Mouse (Mus musculus) A20 (cell line): ENCODE measurements around the gene Clmn.
A peak's percentile ranks its signal among the peaks of the same experiment; 100 is the strongest.

Source experiments
- DNase-seq: peaks from one replicate; pipeline ENCODE4 v3.0.0-alpha.2; 2011; ENCODE audit warnings: low read depth, low spot score

Clmn gene

GRCm38 (mm10) chr12:104879577-104879989 is 14.7 kb upstream of the Clmn start:
- no peak for DNase-seq

DNA sequence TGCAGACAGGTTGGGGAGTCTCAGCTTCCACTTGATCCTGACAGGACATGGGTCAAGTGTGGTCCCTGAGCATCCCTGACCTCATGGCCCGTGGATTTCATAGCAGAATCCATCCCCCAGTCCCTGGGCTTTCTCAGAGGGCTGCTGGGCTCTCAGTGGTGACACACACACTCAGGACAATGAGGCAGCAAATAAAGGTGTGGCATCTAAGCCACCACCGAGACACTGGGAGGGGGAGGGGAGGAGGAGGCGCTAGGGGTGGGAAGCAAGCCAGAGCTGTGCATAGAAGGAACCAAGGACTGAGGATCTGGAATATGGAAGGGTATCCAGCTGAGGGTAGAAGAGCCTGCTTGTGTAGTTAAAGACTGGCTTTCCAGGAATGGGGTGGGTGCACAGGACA is 11.2 kb upstream of the Clmn start:
- no peak for DNase-seq

DNA sequence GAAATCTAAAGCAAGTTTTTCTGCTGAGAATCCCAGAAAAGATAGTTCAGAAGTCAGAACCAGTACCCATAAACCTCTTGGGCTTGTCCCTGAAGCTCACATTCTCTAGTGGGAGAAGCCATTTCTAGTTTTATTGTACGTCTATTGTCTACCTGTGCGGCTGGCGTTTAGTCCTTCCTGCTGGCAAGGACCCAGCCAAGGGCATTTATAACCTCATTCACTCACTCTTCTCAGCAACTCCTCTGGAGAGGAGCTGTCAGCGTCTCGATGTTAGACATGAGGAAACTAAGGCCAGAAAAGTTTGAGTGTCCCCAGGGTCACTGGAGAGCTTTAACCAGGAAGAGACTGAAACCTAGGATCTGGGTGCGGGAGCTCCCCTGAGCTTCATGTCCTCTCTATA is 7.1 kb upstream of the Clmn start:
- DNase-seq, result no peak

GRCm38 (mm10) chr12:104869737-104870136 is 4.9 kb upstream of the Clmn start:
- no peak for DNase-seq

DNA sequence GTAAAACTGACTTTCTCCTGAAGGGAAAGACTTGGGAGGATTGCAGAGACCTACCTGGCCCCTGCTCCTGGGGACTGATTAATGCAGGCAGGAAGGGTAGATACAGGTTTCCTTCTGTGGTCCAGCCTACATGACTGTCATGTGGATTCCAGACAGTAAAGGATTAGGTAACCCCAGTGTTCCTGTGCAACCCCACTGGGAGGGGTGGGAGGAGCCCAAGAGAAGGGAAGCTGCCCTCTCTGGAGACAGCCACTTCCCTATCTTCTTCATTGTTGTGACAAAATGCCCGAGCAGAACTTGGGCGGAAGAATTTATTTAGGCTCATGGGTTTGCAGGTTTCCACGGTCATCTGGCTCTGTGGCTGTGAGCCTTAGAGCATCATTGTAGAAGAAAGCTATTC is 3.6 kb upstream of the Clmn start:
- DNase-seq, result no peak

DNA sequence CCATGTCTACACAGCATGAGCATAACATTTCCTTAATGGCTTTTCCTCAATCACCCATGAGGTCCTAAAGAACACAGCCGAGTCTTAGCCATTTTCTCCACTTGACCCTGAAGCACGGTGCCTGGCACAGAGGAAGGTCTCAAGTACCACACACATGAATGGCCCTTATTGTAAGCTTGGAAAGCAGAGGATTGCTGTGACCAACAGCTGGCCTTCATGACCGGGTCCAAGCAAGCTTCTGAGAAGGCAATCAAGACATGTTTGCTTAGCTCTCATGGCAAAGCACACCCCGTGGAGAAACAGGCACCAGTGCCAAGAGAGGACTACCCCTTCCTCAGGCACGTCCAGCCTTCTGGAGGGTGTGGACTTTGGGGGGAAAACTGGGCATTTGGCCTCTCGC is 3.0 kb upstream of the Clmn start:
- DNase-seq, result no peak

GRCm38 (mm10) chr12:104865166-104865535 is 275 bp upstream of the Clmn start:
- no peak for DNase-seq

GRCm38 (mm10) chr12:104863653-104864052 is 1.2 kb downstream of the Clmn start:
- no peak for DNase-seq

- DNase-seq, result no peak
Measured at GRCm38 (mm10) chr12:104859140-104859539, 5.7 kb downstream of the Clmn start.

- DNase-seq, result no peak
Measured at GRCm38 (mm10) chr12:104858732-104859131, 6.1 kb downstream of the Clmn start.

DNA sequence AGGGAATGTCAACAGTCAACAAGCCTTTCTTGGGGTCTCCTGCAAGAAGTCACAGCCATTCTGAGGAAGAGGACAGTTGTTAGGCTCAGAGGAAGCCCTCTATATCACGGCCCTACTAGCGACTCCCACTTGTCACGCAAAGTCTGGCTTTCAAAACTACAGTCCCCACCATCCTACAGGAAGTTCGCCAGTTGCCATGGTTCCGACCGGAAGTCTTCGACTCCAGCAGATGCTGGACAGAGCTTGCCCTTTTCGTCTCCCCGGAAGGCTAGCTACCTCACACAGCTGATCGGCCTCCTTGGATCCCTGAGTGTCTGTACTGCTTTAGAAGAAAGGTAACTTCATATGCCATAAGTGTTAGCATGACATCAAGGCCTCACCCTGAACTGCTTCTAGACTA is 7.3 kb downstream of the Clmn start:
- no peak for DNase-seq

DNA sequence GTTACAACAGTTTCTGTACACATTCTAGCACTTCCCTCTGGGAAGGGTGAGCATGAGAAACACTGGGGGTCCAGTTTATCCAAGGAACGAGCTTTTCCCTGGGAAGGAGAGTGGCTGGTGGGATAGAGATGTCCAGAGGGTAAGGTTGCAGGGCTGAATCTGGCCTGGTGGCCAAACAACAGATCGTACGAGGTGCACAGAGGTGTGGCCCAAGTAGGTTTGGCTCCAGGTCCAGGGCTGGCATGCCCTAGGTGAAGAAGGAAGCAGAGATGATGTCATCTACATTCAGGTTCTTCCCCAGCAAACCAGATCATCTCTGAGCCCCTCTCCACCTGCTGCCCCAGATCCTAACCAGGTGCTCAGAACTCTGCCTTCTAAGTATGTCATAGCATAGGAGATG is 8.3 kb downstream of the Clmn start:
- DNase-seq, result no peak

DNA sequence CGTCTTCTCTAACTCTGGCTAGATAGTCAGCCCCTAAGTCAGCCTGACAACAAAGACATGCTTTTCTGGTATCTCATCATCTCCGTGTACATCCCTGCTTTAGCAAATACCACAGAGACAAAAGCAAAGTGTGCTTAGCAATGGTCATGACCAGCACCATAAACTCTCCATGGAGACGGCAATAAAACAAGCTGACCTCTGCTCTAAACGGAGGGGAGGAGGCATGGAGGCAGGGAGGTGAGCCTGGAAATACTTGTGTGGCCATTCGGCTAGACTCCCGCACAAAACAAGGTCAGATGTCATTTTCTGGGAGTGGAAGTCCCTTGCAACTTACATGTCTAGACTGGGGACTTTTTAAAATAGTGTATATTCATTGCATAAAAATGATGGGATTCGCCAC is 9.3 kb downstream of the Clmn start:
- no peak for DNase-seq

DNA sequence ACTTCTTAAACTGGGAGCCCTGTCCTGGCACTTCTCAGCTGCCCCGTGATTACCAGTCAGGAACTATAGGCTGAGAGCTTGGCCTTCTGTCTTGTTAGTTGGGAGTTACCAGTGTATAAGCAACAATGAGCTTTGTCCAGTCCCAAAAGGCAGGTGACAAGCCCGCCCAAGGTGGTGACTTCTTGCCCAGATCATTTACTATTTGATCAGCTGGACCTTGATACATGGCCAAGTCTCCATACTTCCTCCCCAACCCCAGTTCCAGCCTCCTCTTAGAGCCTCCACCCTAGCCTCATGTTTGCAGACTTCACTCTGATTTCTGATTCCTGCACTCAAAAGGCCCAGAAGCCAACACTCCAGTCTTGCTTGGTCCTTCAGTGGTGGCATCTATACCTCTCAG is 10.1 kb downstream of the Clmn start:
- DNase-seq, result no peak

DNA sequence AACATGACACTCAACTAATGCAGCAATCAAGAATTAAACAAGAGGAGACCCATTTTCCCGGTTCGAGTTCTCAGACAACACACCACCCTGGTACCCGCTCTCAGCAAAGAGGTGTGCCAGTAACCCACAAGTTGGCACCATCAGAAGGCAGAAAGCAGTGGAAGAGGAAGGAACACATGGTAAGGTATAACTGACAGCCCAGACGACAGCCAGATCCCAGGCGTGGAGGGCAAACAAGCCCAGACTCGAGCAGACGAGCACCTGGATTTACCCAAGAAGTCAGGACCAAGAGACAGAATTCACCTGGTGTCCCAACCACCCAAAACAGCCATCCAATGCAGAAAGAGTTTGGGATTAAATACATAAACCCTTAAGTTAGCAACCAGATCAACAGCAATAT is 11.5 kb downstream of the Clmn start:
- DNase-seq, result no peak

DNA sequence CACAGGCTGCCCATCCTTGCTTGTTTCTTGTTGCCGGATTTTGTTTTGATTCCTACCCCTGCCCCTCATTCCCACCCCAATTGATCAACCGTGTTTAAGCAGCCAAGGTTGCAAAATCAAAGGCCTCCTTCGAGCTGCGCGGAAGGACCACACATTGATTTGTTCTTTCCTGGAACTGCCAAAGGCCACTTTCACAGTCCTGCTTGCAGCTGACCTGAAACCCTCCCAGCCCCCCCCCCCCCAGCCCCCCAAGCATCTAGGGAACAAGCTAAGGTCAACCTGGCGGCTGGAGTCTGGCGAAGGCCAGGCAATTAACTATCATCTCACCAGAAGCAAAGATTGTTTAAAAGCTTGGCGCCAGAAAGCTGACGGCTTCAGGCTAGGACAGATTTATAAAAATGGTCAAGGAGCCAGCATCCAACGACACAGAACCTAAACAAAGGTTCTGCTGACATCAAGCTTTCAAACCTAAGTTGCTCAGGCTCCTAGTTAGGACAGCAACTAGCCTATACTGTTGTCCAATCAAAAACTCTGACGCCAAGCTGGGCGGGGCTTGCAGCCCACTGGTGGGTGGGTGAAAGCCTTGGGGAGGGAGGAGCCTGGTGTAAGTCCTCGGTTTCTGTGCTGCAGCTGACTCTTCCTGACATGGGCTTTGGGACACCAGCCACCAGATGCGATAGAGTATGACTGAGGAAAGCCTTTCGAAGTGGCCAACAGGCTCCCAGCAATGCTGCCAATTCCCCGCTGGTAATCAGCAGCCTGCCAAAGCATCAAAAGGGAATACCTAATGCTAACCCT is 13.0 kb downstream of the Clmn start:
- no peak for DNase-seq

GRCm38 (mm10) chr12:104850119-104850518 is 14.8 kb downstream of the Clmn start:
- no peak for DNase-seq

GRCm38 (mm10) chr12:104848667-104849066 is 16.2 kb downstream of the Clmn start:
- no peak for DNase-seq

DNA sequence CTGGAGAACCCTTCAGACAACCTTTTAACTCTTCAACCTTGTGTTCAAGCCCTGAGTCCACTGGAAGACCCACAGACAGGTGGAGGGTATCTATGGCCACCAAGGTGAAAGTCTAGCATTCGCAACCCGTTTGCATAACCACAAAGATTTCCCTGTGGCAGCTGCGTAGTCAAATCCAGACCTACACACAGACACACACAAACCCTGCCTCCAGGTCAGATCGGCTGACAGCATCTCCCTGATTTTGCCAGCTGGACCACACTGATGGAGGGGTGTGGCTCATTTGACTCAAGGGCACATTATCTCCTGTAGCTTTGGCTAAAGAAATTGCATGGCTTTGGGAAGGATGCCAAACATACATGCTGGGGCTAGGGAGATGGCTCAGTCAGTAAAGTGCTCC is 17.6 kb downstream of the Clmn start:
- DNase-seq, result no peak

DNA sequence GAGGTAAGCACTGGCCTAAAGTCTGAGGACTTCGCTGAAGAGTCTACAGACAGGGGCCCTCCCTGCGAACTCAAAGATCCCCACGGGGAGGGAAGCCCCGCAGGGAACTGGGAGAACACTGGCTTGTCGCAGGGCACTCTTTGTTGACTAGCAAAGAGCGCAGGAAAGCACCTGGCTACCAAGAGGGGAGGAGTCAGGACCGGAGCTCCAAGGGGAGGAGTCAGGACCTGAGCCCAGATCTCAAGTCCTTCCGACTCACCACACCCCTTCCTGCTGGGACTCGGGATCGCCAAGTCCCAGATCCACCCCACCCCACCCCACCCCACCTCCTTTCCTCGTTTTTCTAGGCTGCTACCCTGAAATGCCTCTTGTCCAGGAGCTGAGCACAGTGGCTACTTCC is 19.2 kb downstream of the Clmn start:
- no peak for DNase-seq

- DNase-seq, result no peak
Measured at GRCm38 (mm10) chr12:104844989-104845388, 19.9 kb downstream of the Clmn start.

- DNase-seq, result no peak
Measured at GRCm38 (mm10) chr12:104844279-104844678, 20.6 kb downstream of the Clmn start.

- DNase-seq, result no peak
Measured at GRCm38 (mm10) chr12:104841256-104841655, 23.6 kb downstream of the Clmn start.

DNA sequence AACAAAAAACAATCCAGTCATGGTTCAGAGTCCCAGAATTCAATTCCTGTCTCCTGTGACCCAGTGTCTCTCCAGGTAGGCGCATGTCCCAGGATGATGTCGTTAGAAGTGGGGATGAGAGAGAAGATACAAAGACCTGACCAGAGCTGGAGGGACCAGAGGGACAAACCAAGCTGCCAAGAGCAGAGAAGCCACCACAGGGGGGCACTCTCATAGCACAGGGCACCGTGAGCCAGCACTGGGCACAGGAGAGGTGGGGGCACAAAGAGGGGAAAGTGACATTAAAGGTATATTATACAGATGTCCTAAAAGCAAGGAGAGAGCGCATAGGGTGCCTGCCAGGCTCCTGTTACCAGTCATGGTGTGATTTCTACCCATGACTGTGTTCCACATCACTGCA is 25.9 kb downstream of the Clmn start:
- peak; percentile 18 for DNase-seq
